Mouse (Mus musculus): ENCODE measurements around the gene Cd52. TPM values are rescaled to one million over a fixed set of nuclear protein-coding genes. Genes with fewer than 3 reads are reported as not detected.

Gene Cd52
- total and polyA plus RNA-seq, 2 experiments from 2014 or later, result 9.3 TPM; not detected in 1

- ATAC-seq (ENCODE audit: insufficient read depth, low read depth) (no peak), DNase-seq (ENCODE audit: low spot score) (no peak)
- 34% methylated on average over 3 of the region's 3 CpGs for WGBS
- Histone ChIP-seq H3K4me2 (ENCODE audit: low read depth, low read length) (no peak overlapping the region), H3K4me1 (ENCODE audit: control insufficient read depth, insufficient read depth) (0 out of 2 replicates have a peak, but pooled peaks cover 2% of the 10 kb centered on the region), H3K4me3 (ENCODE audit: low read depth, low read length) (no peak overlapping the region), H3K27me3 (ENCODE audit: control insufficient read depth, insufficient read depth, low read length) (no peaks in the 10 kb centered on the region), H3K9ac (replicated peaks; ENCODE audit: low read depth, low read length) (no peak overlapping the region), H3K9me3 (replicated peaks; ENCODE audit: control insufficient read depth, low read length) (no peaks in the 10 kb centered on the region), H3K36me3 (replicated peaks; ENCODE audit: control insufficient read depth, insufficient read depth, low read length) (no peaks in the 10 kb centered on the region), H3K27ac (ENCODE audit: low read depth) (peak overlapping the region; percentile 33; the same call in 1 of the 2 replicates)
- TF ChIP-seq CTCF (IDR thresholded peaks at IDR 0.05; ENCODE audit: low read depth) (no peak), EP300 (IDR thresholded peaks at IDR 0.05; ENCODE audit: low read depth) (no peak)
Observed at GRCm38 (mm10) chr4:134122281-134122680, 27.4 kb upstream of the Cd52 start.

- TF ChIP-seq EP300 (IDR thresholded peaks at IDR 0.05; ENCODE audit: low read depth) (no peak), CTCF (IDR thresholded peaks at IDR 0.05; ENCODE audit: low read depth) (no peak)
- H3K36me3 ChIP-seq (replicated peaks; ENCODE audit: control insufficient read depth, insufficient read depth, low read length), result no peaks in the 10 kb centered on the region
- no peak overlapping the region for H3K4me2 ChIP-seq (ENCODE audit: low read depth, low read length)
- H3K27me3 ChIP-seq (ENCODE audit: control insufficient read depth, insufficient read depth, low read length), result no peaks in the 10 kb centered on the region
- WGBS, result 57% methylated on average over 4 of the region's 4 CpGs
- H3K9ac ChIP-seq (replicated peaks; ENCODE audit: low read depth, low read length), result no peak overlapping the region
- 0 out of 2 replicates have a peak, but pooled peaks cover 2% of the 10 kb centered on the region for H3K4me1 ChIP-seq (ENCODE audit: control insufficient read depth, insufficient read depth)
- no peak for ATAC-seq (ENCODE audit: insufficient read depth, low read depth)
- H3K9me3 ChIP-seq (replicated peaks; ENCODE audit: control insufficient read depth, low read length), result no peaks in the 10 kb centered on the region
- DNase-seq (ENCODE audit: low spot score), result no peak
- H3K4me3 ChIP-seq (ENCODE audit: low read depth, low read length), result no peak overlapping the region
- peak overlapping the region; percentile 44; the same call in 1 of the 2 replicates for H3K27ac ChIP-seq (ENCODE audit: low read depth)
Observed at GRCm38 (mm10) chr4:134121571-134121970, 26.7 kb upstream of the Cd52 start.

- Histone ChIP-seq H3K27me3 (ENCODE audit: control insufficient read depth, insufficient read depth, low read length) (no peaks in the 10 kb centered on the region), H3K9me3 (replicated peaks; ENCODE audit: control insufficient read depth, low read length) (no peaks in the 10 kb centered on the region), H3K4me3 (ENCODE audit: low read depth, low read length) (no peak overlapping the region), H3K27ac (ENCODE audit: low read depth) (no peak overlapping the region; the same call in 1 of the 2 replicates), H3K36me3 (replicated peaks; ENCODE audit: control insufficient read depth, insufficient read depth, low read length) (no peaks in the 10 kb centered on the region), H3K9ac (replicated peaks; ENCODE audit: low read depth, low read length) (no peak overlapping the region), H3K4me2 (ENCODE audit: low read depth, low read length) (no peak overlapping the region), H3K4me1 (ENCODE audit: control insufficient read depth, insufficient read depth) (0 out of 2 replicates have a peak, but pooled peaks cover 2% of the 10 kb centered on the region)
- WGBS, result 67% methylated on average over 4 of the region's 4 CpGs
- no peak for DNase-seq (ENCODE audit: low spot score)
- ATAC-seq (ENCODE audit: insufficient read depth, low read depth), result no peak
- TF ChIP-seq EP300 (IDR thresholded peaks at IDR 0.05; ENCODE audit: low read depth), result no peak
- no peak for TF ChIP-seq CTCF (IDR thresholded peaks at IDR 0.05; ENCODE audit: low read depth)
Observed at GRCm38 (mm10) chr4:134120916-134121315, 26.0 kb upstream of the Cd52 start.

- no peaks in the 10 kb centered on the region for H3K36me3 ChIP-seq (replicated peaks; ENCODE audit: control insufficient read depth, insufficient read depth, low read length)
- no peak overlapping the region for H3K9ac ChIP-seq (replicated peaks; ENCODE audit: low read depth, low read length)
- no peak overlapping the region for H3K4me3 ChIP-seq (ENCODE audit: low read depth, low read length)
- H3K27ac ChIP-seq (ENCODE audit: low read depth), result no peak overlapping the region
- ATAC-seq (ENCODE audit: insufficient read depth, low read depth) (no peak), DNase-seq (ENCODE audit: low spot score) (no peak)
- no peak overlapping the region for H3K4me2 ChIP-seq (ENCODE audit: low read depth, low read length)
- no peaks in the 10 kb centered on the region for H3K27me3 ChIP-seq (ENCODE audit: control insufficient read depth, insufficient read depth, low read length)
- TF ChIP-seq CTCF (IDR thresholded peaks at IDR 0.05; ENCODE audit: low read depth) (no peak), EP300 (IDR thresholded peaks at IDR 0.05; ENCODE audit: low read depth) (no peak)
- no peaks in the 10 kb centered on the region for H3K9me3 ChIP-seq (replicated peaks; ENCODE audit: control insufficient read depth, low read length)
- WGBS, result 79% methylated on average over 6 of the region's 6 CpGs
- H3K4me1 ChIP-seq (ENCODE audit: control insufficient read depth, insufficient read depth), result 0 out of 2 replicates have a peak, but pooled peaks cover 2% of the 10 kb centered on the region
Observed at GRCm38 (mm10) chr4:134120192-134120805, 25.4 kb upstream of the Cd52 start.

- no peak overlapping the region; the same call in 1 of the 2 replicates for H3K27ac ChIP-seq (ENCODE audit: low read depth)
- no peaks in the 10 kb centered on the region for H3K9me3 ChIP-seq (replicated peaks; ENCODE audit: control insufficient read depth, low read length)
- H3K4me1 ChIP-seq (ENCODE audit: control insufficient read depth, insufficient read depth), result 0 out of 2 replicates have a peak, but pooled peaks cover 2% of the 10 kb centered on the region
- no peak overlapping the region for H3K9ac ChIP-seq (replicated peaks; ENCODE audit: low read depth, low read length)
- H3K36me3 ChIP-seq (replicated peaks; ENCODE audit: control insufficient read depth, insufficient read depth, low read length), result no peaks in the 10 kb centered on the region
- H3K4me2 ChIP-seq (ENCODE audit: low read depth, low read length), result no peak overlapping the region
- H3K27me3 ChIP-seq (ENCODE audit: control insufficient read depth, insufficient read depth, low read length), result no peaks in the 10 kb centered on the region
- DNase-seq (ENCODE audit: low spot score), result no peak
- no peak overlapping the region for H3K4me3 ChIP-seq (ENCODE audit: low read depth, low read length)
- TF ChIP-seq CTCF (IDR thresholded peaks at IDR 0.05; ENCODE audit: low read depth) (peak; percentile 36), EP300 (IDR thresholded peaks at IDR 0.05; ENCODE audit: low read depth) (no peak)
- no peak for ATAC-seq (ENCODE audit: insufficient read depth, low read depth)
- 59% methylated on average over 9 of the region's 9 CpGs for WGBS
Observed at GRCm38 (mm10) chr4:134119644-134120043, 24.8 kb upstream of the Cd52 start.
